Mouse (Mus musculus) liver, adult 2 months (tissue): ENCODE results near the gene Olfr814.

Experiments used
- CTCF ChIP-seq: fragments of 200-500 bp; IDR thresholded peaks from 2 replicates; pipeline ENCODE4 v1.5.1; 2011; ENCODE audit warnings: low read depth, low read length, control low read depth
- POLR2A ChIP-seq: fragments of 200-500 bp; IDR thresholded peaks from 2 replicates; pipeline ENCODE4 v1.6.1; 2011; ENCODE audit warnings: low read length, control low read depth; ENCODE audit not compliant: insufficient read depth; ENCODE audit errors: extremely low read depth

DNA sequence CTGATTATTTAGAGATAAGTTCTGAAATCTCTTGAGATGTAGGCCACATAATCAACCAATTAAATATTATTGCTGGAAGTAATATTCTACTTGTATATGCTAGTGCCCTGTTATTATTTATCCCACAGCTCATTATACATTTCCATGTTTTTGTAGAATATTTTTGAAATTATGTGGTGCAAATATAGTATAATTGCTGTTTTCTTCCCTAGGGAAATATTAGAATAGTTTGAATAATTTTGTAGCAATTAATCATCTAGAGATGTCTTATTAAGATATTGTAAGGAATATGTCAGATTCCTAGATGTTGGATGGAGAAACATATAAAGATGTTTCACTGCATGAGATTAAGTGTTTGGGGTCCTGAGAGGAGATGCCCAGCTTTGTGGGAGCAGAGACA is 24.6 kb downstream of the Olfr814 start, which contains the start of gene Olfr813:
- no peak for TF ChIP-seq CTCF
- TF ChIP-seq POLR2A, result no peak
